Mouse (Mus musculus): ENCODE data around the gene Pheta2.

DNA sequence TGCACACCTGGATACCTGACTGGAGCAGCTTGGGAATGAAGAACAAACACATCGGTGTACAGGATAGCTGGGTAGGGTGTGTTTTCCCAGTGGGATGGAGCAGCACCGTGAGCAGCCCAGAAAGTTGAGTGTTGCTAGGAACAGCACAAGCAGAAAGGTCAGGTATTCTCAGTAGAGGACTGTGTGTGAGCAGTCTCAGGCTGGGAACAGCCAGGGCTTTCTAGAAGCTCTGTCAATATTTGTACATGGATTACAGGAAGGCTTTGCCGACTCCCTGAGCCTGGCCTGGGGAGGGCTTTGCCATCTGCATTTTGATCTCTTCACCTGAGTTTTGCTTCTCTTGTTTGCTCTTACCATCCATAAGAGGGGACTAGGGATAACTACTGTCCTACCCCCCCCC is 31.6 kb upstream of the Pheta2 start:
- TF ChIP-seq CTCF (IDR thresholded peaks at IDR 0.05; ENCODE audit: low read depth) = no peak
- TF ChIP-seq EP300 (IDR thresholded peaks at IDR 0.05; ENCODE audit: low read depth) = no peak
